27 mouse cellular contexts compared by ENCODE assay signal in the genomic region with DNA sequence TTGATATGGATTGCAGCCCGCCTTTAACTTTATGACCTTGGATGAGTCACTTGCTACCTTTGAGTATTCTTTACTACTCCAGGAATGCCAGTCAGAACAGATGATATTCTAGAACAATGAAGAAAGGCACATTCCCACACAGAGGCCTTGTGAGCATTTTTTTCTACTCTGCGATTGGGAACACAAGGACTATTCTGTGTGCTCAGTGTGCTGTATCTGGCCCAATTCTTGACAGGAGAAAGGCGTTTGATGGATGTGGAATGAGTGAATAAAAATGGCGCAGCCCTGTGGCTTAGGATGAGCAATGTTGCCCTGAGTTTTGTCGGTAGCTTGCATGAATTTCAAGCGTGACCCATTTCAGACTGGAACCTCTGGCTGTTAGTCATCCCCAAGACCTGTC.
"Had no signal": no experiment of that assay in that cellular context is flagged by ENCODE, and none has a peak within 500 bp of the region (broad histone marks: within the 10 kb centered on the region; RNA-seq: fewer than 3 reads in every experiment).

No protein-coding gene starts in this region.

- DNase-seq: left cerebral cortex, postnatal 4 days; liver; liver, embryonic 13.5 days; liver, postnatal 0 days; lung, adult 18-20 months; lung, adult 2 months; lung, embryonic 14.5 days; lung, postnatal 10 days; lung, postnatal 14 days; lung, postnatal 36 days; lung, postnatal 4 days; midbrain, embryonic 14.5 days had no signal

- H3K36me3 ChIP-seq: limb, embryonic 10.5 days; limb, embryonic 12.5 days; limb, embryonic 13.5 days; limb, embryonic 15.5 days; liver, embryonic 12.5 days; liver, embryonic 13.5 days; liver, embryonic 15.5 days; lung, embryonic 15.5 days; midbrain, embryonic 10.5 days; midbrain, embryonic 12.5 days; midbrain, embryonic 13.5 days; midbrain, embryonic 15.5 days had no signal

- H3K27me3 ChIP-seq: limb, embryonic 12.5 days; limb, embryonic 13.5 days; limb, embryonic 15.5 days; liver, embryonic 12.5 days; liver, embryonic 13.5 days; liver, embryonic 15.5 days; lung, embryonic 15.5 days; megakaryocyte, embryonic 14.5 days; midbrain, embryonic 12.5 days; midbrain, embryonic 13.5 days; midbrain, embryonic 15.5 days had no signal

- H3K4me1 ChIP-seq: limb, embryonic 12.5 days; limb, embryonic 13.5 days; limb, embryonic 15.5 days; liver, embryonic 12.5 days; liver, embryonic 13.5 days; liver, embryonic 15.5 days; lung, embryonic 15.5 days; megakaryocyte, embryonic 14.5 days; midbrain, embryonic 12.5 days; midbrain, embryonic 13.5 days; midbrain, embryonic 15.5 days had no signal

- H3K27ac ChIP-seq: limb, embryonic 10.5 days; limb, embryonic 12.5 days; limb, embryonic 13.5 days; limb, embryonic 15.5 days; liver, embryonic 12.5 days; liver, embryonic 13.5 days; liver, embryonic 14.5 days; liver, embryonic 15.5 days; lung, embryonic 15.5 days; macrophage; midbrain, embryonic 10.5 days; midbrain, embryonic 12.5 days; midbrain, embryonic 13.5 days; midbrain, embryonic 15.5 days had no signal

- H3K4me3 ChIP-seq: limb, embryonic 10.5 days; limb, embryonic 12.5 days; limb, embryonic 13.5 days; limb, embryonic 15.5 days; liver, embryonic 12.5 days; liver, embryonic 13.5 days; liver, embryonic 15.5 days; lung, embryonic 15.5 days; megakaryocyte, embryonic 14.5 days; midbrain, embryonic 10.5 days; midbrain, embryonic 12.5 days; midbrain, embryonic 13.5 days; midbrain, embryonic 15.5 days; myocyte had no signal
